Mouse (Mus musculus) heart, adult 18-20 months (tissue): ENCODE data around the gene Fibcd1. TPM values are rescaled to one million over a fixed set of nuclear protein-coding genes. Genes with fewer than 3 reads are reported as not detected.

Source experiments
- DNase-seq, 2 experiments: peaks; one replicate each; pipeline ENCODE4 v3.0.0; 2021 to 2022; ENCODE audit warnings: mixed read lengths in 1 of 2
- total RNA-seq, 2 experiments: library from RNA; stranded (reverse); gene quantifications; 2 replicates each; pipeline ENCODE4 v1.2.3; 2021

The Fibcd1 gene
- total RNA-seq, 2 experiments from 2014 or later = not detected

- peak in 1 of 2 experiments; percentile 14 for DNase-seq
Observed at GRCm38 (mm10) chr2:31857180-31857579, 11.4 kb upstream of the Fibcd1 start.

DNA sequence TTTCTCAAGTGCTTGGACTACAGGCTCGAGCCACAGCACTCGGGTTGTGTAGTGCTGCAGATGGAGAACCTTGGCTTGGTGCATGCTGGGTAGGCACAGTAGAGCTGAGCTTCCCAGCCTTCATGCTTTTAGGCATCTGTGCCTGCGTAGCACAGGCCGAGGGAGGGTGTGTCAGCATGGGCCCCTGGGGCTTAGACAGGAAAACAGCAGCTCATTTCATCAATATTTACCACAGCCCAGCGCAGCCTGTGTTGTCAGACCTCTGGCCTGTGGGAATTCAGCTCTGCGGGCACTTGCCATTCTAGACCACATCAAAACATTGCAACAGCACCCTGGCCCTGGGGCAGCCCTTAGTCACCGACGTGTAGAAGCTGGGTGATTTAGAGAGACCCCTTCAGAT is 10.2 kb upstream of the Fibcd1 start:
- DNase-seq = no peak

DNA sequence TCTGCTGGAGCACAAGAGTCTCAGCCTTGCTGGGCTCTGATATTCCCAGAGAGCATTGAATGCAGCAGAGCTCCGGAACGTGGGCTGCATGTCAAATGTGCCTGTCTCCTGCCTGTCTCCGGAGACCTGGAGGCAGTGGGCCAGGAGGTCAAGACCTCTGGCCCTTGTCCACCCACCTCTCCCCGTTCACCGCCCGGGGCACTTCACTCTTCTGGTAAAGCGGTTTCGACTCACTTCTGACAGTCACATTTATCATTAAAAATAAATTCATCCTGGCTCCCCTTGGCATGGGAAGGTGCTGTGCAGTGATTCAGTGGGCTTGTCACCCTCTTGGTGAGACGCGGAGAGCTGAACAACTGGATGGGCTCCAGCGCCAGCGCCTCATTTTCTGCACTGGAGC is 4.3 kb upstream of the Fibcd1 start:
- no peak for DNase-seq

DNA sequence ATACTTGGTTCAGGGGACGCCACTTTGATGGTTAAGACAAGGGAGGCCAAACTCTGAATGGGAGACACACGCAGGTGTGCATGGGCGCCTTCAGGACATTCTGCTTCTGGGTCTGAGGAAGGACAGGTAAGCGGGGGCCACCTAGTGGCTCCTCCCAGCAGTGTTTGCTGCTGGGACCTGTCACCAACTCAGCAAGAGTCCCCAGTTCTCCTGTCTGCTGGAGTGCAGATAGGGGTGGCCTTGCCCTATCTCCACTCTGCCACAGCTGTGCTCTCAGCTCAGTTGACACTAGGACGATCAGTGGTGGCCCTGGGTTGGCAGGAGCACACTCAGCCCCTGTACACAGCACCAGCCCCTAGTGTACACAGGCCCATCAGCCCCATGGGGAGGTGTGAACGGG is 2.1 kb upstream of the Fibcd1 start:
- DNase-seq = peak in 1 of 2 experiments; percentile 16

DNA sequence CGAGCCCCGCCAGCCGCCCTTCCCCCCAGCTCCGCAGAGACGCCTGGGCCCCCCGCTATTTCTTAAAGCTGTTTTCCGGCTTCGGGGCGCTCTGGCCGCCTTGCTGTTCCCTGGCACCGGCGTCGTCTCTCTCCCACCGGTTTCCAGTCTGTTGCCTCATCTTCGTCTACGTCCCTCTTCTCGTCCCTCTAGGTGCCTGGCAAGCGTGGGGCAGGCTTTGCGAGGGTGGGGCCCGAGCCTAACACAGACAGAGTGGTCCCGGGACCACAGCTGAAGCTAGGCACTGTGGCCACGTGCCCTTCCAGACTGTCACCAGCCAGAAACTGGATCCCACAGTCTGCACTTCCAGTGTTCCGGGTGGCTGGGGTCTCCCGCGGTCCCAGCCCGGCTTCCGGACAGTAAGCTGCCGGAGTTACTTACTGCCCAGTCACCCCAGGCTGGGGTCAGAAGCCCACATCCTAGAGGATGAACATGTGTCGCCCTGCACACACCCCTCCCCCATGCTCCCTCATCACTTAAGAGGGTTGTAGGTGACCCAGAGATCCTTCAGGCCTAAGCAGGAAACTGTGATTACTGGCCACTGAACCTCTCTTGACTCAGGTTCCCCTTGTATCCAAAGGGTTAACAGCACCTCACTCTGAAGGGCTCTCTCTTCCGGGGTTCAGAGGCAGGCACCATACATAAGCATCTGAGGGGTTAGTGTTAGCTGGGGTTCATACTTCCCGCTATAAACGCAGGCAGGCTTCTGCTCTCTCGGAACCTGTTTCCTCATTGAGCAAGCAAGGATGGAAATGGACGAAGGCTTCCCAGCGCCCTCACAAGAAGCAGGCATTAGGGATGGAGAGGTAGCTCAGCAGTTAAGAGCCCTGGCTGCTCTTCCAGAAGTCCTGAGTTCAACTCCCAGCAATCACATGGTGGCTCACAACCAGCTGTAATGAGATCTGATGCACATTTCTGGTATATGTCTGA is 1.2 kb upstream of the Fibcd1 start:
- no peak for DNase-seq

- no peak for DNase-seq
Observed at GRCm38 (mm10) chr2:31845512-31845895, 301 bp downstream of the Fibcd1 start.

GRCm38 (mm10) chr2:31844729-31845136 is 1.1 kb downstream of the Fibcd1 start:
- no peak for DNase-seq

DNA sequence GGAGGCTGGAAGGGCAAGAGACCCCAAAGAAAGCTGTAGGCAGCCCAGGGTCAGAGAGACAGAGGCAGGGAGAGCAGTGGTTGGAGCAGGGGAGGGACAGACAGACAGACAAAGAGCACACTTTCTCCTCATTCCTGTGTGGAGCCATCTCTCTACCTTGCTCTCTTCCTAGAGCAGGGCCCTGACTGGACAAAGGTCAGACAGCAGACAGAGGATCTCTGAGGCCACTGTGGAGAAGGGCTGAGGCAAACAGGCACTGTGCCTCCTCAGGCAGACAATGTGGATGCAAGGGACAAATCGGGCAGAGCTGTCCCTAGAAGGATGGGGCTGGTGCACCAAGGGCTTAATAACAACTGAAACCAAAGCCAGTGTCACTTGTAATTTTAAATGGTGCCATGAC is 6.9 kb downstream of the Fibcd1 start:
- no peak for DNase-seq

GRCm38 (mm10) chr2:31836985-31837384 is 8.8 kb downstream of the Fibcd1 start:
- no peak for DNase-seq

DNA sequence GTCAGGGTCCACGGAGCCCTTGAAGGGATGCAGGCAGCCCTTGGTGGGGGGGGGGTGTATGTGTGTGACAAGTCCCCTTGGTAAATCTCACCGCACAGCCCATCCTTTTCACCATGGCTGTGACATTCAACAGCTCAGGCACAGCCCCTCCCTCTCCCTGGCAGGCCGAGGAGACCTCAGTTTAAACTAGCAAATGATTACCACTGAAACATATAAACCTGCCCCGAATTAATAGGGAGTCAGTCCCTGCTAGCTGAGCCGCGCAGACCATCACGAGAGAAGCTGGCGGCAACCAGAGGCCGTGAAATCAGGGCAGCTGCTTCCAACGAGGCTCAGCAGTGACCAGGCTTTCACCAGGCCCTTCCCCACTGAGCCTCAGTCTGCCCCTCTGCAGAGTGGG is 9.7 kb downstream of the Fibcd1 start:
- DNase-seq = no peak

DNA sequence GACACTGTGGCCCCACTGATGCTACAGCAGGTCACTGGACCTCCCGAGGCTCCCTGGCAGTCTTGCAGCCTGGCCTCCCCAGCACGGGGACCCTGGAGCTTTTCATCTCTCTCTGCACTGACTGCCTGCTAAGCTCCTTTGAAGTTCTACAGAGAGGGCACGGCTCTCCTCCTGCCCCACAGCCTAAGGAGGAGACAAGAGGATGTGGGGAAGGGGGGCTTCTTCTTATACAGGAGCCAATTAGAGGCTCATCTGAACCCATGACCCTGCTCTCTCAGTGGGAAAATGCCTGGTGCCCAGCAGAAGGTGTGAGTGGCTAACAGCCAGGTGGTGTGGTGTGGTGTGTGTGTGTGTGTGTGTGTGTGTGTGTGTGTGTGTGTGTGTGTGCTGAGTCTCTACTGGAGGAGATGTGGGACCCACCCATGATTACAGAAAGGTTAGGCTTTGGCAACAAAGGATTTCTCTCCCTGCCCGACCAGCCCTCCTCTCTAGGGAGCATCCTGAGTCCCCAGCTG is 17.4 kb downstream of the Fibcd1 start:
- no peak for DNase-seq

GRCm38 (mm10) chr2:31827877-31828276 is 17.9 kb downstream of the Fibcd1 start:
- DNase-seq = no peak

DNA sequence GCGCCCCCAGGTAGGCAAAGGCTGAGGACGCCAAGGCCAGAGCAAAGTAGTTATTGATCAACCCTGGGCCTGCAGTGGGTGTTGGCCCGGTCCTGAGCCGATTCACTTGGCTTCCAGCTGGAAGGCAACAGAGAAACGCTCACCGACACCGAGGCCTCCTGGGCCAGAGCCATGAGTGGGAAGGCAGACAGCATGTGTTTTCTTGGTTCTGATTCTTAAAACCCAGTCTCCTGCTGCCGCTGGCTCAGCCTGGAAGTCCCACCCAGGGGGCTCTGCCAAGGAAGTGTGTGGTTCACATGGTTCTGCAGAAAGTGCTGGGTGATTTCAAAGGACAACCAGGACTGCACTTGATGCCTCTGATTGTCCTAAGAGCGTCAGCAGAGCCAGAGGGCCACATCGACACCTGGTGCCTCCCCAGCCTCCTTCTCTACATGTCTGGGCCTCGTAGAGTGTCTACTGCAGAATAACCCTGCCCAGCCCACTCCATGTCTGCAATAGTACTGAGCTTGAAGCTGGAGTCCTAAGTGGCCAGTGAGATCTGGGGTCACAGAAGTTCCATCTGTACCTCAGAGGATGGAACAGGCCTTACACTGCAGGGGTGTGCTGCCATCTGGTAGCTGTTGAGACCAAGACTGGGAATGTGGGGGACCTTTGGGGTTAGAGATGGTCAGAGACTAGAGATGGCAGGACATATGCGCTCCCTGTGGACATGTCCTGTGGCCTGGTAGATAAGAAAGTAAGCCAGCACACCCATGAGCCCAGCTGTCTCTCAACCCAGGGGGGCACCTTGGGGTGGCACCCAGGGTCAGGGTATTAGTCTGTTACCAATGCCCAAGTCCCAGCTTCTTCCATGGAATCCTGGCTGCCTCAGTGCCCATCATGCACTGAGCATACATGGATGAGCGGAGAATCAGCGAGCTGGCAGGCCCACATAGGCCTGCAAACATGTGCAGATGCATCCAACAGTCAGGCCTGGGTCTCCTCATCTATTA is 19.4 kb downstream of the Fibcd1 start:
- DNase-seq = no peak

DNA sequence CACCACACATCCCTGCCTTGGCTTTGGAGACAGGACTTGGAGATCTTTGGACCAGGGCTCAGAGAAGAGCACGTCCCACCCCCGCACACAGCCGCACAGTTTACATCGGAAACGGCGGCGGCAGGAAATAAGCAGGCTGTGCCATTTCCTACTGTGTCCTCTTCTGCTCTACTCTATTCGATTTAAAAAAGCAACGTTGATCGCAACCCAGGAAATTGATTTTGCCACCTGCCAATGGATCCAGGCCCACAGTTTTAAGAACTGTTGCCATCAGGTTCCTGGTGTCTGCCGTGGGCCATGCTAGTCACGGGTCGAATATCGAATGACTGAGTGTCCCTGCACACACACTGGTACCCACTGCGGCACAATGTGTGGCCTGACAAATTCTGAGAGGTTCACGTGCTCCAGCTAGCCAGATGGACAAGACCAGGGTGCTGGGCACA is 20.3 kb downstream of the Fibcd1 start:
- no peak for DNase-seq

GRCm38 (mm10) chr2:31823933-31824730 is 21.7 kb downstream of the Fibcd1 start:
- DNase-seq = no peak

GRCm38 (mm10) chr2:31822524-31823371 is 23.1 kb downstream of the Fibcd1 start:
- peak in 1 of 2 experiments; percentile 33 for DNase-seq

DNA sequence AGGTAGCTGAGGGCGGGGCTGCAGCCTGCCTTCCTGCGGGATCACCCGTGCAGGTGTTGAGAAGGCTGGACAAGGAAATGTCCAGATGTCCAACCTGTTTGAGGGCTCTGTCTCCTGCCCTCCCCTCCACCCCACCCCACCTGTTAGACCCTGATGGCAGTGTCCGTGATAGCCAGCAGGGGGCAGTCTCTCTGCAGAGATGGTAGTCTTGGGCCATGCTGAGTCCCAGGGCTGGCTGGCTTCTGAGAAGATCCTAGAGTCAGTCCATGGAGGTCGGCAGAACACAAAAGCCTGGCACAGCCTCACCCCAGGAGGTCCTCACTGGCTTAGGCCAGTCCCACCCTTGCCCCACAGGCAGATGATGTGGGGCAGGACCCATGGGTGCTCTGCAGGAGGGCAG is 30.4 kb downstream of the Fibcd1 start:
- DNase-seq = peak in 1 of 2 experiments; percentile 48

GRCm38 (mm10) chr2:31814699-31815098 is 31.1 kb downstream of the Fibcd1 start:
- no peak for DNase-seq

DNA sequence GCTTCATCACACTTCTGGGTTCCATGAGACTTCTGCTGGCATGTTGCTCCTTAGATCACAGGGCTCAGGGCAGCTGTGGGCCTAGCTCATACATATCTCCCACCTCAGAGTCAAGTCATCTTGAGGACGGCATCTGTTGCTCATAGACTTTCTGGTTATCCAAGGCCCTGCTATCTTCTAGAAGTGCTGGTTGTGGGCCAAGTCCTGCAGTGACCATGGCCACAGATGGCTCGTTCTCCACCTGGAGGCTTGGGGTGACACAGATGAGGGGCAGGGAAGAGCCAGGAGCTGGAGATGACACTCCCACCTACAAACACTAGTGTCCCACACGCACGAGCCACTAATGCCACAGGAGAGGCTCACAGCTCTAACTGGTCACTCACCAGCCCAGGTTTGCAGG is 32.2 kb downstream of the Fibcd1 start:
- DNase-seq = no peak
